Mouse (Mus musculus) hematopoietic stem cell, adult 5-6 weeks (primary cell): Measurements from ENCODE around the gene Sdad1. TPM values are rescaled to one million over a fixed set of nuclear protein-coding genes. Genes with fewer than 3 reads are reported as not detected.
A peak's percentile ranks its signal among the peaks of the same experiment; 100 is the strongest.

Experiments
- ATAC-seq, 2 experiments: fragments of 125-278 bp in 1 of 2; replicated peaks in 1 of 2; 2 replicates each; pipeline ENCODE4 v1.8.0; 2016 to 2017; ENCODE audit warnings: inconsistent platforms in 2 of 2, mild to moderate bottlenecking in 2 of 2, moderate number of reproducible peaks in 2 of 2, low read depth in 1 of 2, moderate TSS enrichment in 1 of 2; ENCODE audit not compliant: low FRiP score in 2 of 2, poor library complexity in 2 of 2, severe bottlenecking in 2 of 2, insufficient read depth in 1 of 2, low TSS enrichment in 1 of 2
- total RNA-seq: library from RNA; stranded (forward); fragments of 172-1452, 232-1000 nt; gene quantifications from 2 replicates; pipeline ENCODE4 v1.2.3, GENCODE M21; 2017

Sdad1 gene
- total RNA-seq, 1 experiment from 2014 or later = 62.2 TPM

- no peak for ATAC-seq
Observed at GRCm38 (mm10) chr5:92321631-92322400, 11.5 kb upstream of the Sdad1 start.

GRCm38 (mm10) chr5:92318596-92318995 lies 8.3 kb upstream of the Sdad1 start:
- peak in 1 of 2 experiments; percentile 41; a peak in 1 of 4 replicates for ATAC-seq

- peak in 1 of 2 experiments; percentile 59; a peak in 1 of 4 replicates for ATAC-seq
Observed at GRCm38 (mm10) chr5:92318119-92318518, 7.8 kb upstream of the Sdad1 start.

- no peak for ATAC-seq
Observed at GRCm38 (mm10) chr5:92313776-92314175, 3.5 kb upstream of the Sdad1 start.

DNA sequence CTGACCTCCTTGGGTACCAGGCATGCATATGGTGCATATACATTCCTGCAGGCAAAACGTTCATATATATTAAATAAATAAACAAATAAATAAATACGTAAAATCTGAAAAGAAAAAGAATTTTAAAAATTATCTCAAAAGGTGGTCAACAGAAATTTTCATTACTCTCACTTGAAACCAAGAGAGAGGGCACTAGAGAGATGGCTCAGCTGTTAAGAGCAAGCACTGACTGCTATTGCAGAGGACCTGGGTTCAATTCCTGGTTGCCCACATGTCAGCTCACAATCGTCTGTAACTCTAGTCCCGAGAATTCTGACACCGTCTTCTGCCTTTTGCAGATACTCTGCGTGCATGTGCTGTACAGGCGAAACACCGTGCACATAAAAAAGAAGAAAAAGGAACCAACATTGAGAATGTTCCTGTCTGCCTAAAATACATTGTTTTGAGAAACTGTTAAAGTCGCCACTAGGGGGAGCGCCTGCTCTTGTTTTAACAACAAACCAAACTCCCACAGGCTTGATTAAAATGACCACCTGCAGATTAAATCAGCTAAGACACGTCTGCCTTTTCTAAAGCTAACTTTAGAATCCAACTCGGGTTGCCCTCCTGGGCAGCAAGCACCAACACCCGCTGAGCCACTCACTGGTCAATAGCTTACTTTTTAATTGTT lies 1.9 kb upstream of the Sdad1 start:
- peak; percentile 43 to 54; a peak in 3 of 4 replicates for ATAC-seq

- ATAC-seq = no peak
Observed at GRCm38 (mm10) chr5:92304291-92304690, 6.0 kb downstream of the Sdad1 start.

DNA sequence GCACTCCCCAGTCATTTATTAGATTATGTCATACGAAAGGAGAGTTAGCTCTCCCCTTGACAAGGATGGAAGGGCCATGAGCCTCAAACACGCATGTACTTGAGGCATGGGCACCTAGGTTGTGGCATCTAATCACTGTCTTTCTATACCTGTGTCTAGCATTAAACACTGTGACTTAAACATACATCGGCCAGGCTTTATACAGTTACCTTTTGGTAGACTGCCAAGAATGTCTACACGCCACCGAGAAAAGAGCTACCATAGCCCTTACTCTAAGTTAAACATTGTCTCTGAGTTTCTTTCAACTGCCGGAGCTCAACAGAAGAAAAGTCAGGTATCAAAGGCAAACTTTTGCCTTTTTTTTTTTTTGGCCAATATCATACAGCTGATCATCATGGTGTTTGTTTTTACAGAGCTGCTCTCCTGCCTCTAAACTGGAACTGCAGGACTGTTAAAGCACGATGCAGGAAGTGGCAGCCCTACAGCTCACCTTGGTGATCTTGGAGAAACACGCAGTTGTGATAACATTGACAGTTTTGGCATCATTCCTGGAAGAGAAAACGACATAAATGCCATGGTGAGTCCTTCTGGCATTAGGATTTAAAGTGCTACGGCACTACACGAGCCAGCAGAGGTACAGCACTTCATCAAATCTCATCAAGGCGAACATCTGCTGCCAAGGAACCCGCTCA lies 8.0 kb downstream of the Sdad1 start:
- ATAC-seq = no peak

GRCm38 (mm10) chr5:92294525-92294924 lies 15.8 kb downstream of the Sdad1 start:
- ATAC-seq = no peak

DNA sequence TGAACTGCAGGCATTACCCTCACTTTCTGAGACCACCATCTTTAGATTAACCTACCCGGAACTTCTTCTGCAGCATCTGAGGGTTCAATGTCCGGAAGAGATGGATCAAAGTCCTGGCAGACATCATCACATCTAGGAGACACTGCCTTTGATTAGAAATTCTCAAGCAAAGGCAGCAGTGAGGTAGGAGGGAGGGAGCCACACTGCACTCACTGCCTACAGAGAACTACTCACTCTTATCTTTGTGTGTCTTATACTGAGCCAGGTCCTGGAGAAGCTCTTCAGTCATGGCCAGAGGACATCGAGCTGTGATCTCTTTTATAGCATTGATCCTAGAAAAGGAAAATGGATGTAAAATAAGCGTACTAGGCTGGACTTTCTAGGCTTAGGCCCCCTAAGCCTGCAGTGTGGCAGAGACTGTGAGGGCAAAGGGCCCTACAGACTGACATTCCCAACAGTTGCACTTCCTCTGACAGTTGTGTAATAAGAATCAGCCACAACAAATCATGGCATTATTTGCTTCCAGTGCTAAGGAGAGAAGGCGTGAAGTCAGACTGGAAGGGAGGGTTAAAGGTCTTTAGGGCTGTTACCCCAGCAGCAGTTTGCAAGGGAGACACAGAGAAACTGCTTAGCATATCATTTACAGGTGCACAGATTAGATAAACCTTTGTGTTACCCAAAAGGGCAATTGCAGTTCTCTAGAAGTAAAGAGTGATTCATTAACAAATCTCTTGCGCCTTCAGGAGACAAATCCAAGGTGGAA lies 18.4 kb downstream of the Sdad1 start:
- no peak for ATAC-seq

- ATAC-seq = no peak
Observed at GRCm38 (mm10) chr5:92287840-92288239, 22.4 kb downstream of the Sdad1 start.

GRCm38 (mm10) chr5:92283107-92283506 lies 27.2 kb downstream of the Sdad1 start:
- ATAC-seq = no peak

DNA sequence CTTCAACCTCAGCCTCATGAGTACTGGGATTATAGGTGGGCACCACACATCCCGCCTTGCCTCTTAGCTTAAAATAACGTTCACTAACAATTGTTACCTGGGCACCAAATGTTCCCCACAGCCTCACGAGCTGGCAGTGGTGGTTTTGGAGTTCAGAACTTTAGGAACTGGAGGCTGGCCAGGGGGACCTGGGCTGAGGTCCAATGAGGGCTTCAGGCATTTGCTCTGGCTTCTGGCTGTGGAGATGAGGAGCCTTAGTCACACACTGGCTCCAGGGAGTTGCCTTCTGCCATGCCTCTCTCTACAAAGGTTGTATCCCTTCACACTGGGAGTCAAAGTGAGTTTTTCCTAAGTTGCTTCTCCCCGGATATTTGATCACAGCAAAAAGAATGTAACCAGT lies 27.7 kb downstream of the Sdad1 start:
- ATAC-seq = no peak

DNA sequence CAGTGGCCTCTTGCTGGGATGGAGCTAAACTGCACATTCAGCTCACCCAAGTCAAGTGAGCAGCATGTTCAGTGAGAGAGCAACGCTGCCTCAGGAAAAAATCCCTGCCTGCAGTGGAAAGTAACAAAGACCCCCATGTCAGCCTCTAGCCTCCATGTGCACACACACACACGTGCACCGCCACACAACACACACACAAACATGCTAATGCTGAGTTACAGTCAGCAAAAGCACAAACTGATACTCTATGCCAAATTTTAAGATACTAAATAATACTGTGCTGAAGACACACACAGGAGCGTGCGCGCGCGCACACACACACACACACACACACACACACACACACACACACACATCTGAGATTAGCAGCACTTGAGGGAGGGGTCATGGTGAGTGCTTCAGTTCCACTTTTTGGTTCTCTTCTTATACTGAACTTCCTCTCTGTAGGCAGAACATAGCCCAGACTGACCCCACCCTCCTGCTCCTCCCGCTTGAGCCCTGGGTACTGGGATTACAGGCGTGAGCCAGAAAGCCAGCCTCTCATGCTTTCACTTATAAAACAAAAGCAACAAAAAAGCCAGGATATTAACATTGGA lies 31.2 kb downstream of the Sdad1 start:
- peak; percentile 73 to 83 for ATAC-seq

DNA sequence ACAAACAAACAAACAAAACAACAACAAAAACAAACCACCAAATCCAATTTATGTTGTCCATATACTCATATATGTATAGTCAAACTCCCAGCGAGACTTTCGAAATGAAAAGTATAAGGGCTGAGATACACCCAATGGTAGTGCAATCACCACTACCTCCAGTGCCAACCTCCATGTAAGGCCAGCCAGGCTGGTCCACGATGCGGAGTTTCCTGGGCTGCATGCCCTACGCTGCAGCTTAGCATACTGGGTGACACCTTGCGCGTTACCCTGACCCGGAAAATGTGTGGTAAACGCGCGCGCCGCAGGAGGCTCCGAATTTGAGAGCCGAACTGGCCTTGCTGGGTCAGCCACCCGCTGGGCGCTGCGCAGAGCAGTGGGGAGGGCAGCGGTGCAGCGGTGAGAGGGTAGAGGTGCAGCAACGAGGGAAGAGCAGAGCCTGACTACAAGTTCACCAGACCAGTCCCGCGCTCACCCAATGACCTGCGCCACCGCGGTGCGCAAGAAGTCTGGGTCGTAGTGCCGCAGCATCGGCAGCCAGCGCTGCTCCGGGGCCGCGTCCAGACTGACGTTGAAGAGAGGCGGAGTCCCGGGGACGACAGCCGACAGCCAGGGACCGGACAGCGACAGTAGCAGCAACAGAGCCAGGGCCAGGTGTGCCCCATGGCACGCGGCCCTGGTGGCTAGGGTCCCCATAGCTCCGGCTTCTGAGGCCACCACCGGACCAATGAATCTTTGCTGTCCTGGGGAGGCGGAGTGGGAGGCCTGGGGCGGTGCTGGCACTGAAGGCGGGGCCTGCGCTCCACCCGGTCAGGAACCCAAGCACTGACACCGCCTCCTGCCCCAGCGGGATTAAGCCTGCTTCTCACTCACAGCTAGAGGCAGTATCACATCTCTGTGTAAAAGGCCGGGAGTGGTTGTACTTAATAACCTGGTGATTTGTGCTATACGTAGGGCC lies 32.6 kb downstream of the Sdad1 start, which contains the start of gene Naaa:
Gene Naaa (minus strand): TSS at position 734 of the 958 bp plus-strand sequence.
- peak; percentile 83 to 85 for ATAC-seq

DNA sequence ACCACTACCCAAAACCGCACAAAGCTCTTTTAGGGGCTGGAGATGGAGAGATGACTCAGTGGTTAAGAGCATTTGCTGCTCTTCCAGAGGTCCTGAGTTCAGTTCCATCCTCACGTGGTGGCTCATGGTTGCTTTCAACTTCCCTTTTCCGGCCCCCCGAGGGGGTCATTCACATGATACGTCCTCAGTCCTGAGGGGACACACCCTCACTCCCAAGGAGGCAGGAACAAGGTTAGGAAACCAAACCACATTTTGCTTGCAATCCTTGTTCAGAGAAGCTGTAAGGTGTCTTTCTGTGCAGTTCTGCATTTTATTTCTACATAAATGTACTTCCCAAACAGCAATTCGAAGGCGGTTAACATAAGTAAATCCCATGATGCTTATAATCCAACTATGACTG lies 39.8 kb downstream of the Sdad1 start:
- ATAC-seq = peak; percentile 22 to 78; a peak in 2 of 4 replicates

GRCm38 (mm10) chr5:92263761-92264359 lies 46.4 kb downstream of the Sdad1 start:
- ATAC-seq = no peak
